Mouse (Mus musculus) midbrain, postnatal 0 days (tissue): ENCODE measurements around the gene Lce1j. TPM values are rescaled to one million over a fixed set of nuclear protein-coding genes. Genes with fewer than 3 reads are reported as not detected.
"Not testable (repeated sequence)": the region's sequence is repeated elsewhere in the genome, so short reads cannot be mapped to it uniquely, and the experiment has no call there.

Source experiments
- ATAC-seq: fragments of 200-750 bp; cut with Nextera tagmentation; 2 replicates; pipeline ENCODE4 v1.8.0; 2017; ENCODE audit warnings: moderate number of reproducible peaks, mild to moderate bottlenecking, moderate TSS enrichment, moderate library complexity; ENCODE audit not compliant: low FRiP score
- DNase-seq: peaks from one replicate; pipeline ENCODE4 v3.0.0-alpha.2; 2015; ENCODE audit warnings: low spot score
- H3K27ac ChIP-seq: fragments of 300-500 bp; sonication (generic); 2 replicates; pipeline ENCODE4 v1.5.1; 2014; ENCODE audit warnings: low read depth, mild to moderate bottlenecking, low read length, mixed read lengths
- H3K27me3 ChIP-seq: fragments of 300-500 bp; sonication (generic); 2 replicates; pipeline ENCODE4 v1.6.1; 2014; ENCODE audit warnings: low read length, control low read depth, mixed read lengths; ENCODE audit not compliant: insufficient read depth
- H3K36me3 ChIP-seq: fragments of 300-500 bp; sonication (generic); 2 replicates; pipeline ENCODE4 v1.6.1; 2014; ENCODE audit warnings: low read length, control low read depth, mixed read lengths; ENCODE audit not compliant: insufficient read depth
- H3K4me1 ChIP-seq: fragments of 300-500 bp; sonication (generic); 2 replicates; pipeline ENCODE4 v1.6.1; 2014; ENCODE audit warnings: mild to moderate bottlenecking, control low read depth, antibody characterized with exemption, low read length, mixed read lengths; ENCODE audit not compliant: insufficient read depth
- H3K4me2 ChIP-seq: fragments of 300-500 bp; sonication (generic); 2 replicates; pipeline ENCODE4 v1.6.1; 2014; ENCODE audit warnings: low read depth, mild to moderate bottlenecking, low read length, mixed read lengths; ENCODE audit not compliant: poor library complexity, severe bottlenecking
- H3K4me3 ChIP-seq: fragments of 300-500 bp; sonication (generic); 2 replicates; pipeline ENCODE4 v1.5.1; 2014; ENCODE audit warnings: low read depth, mild to moderate bottlenecking, low read length, moderate library complexity
- H3K9ac ChIP-seq: fragments of 300-500 bp; sonication (generic); replicated peaks from 2 replicates; pipeline ENCODE4 v1.6.1; 2014; ENCODE audit warnings: mild to moderate bottlenecking, low read length, moderate library complexity, mixed read lengths; ENCODE audit not compliant: poor library complexity, severe bottlenecking
- H3K9me3 ChIP-seq: fragments of 300-500 bp; sonication (generic); 2 replicates; pipeline ENCODE4 v1.6.1; 2016; ENCODE audit warnings: low read length, control low read depth
- CTCF ChIP-seq: IDR thresholded peaks from 2 replicates; pipeline ENCODE4 v1.5.1; 2016; ENCODE audit warnings: antibody characterized with exemption, mild to moderate bottlenecking
- WGBS: fragments of 180-500 bp; shearing (Covaris S2); extraction: QIAGEN DNeasy Blood & Tissue Kit; methylation state at CpG from one replicate; pipeline ENCODE4 v1.1.7; 2014; 5-methylcytosine and 5-hydroxymethylcytosine counted together
- polyA plus RNA-seq: library from polyadenylated mRNA; unstranded; fragments of >200 nt; fragmentation: Nextera tagmentation; extraction: Ambion mirVana; gene quantifications from 2 replicates; pipeline ENCODE4 v1.2.1, GENCODE M21; 2015
- total RNA-seq: library from RNA; depleted of rRNA; stranded (reverse); fragments of >200 nt; gene quantifications from 2 replicates; pipeline ENCODE4 v1.2.3, GENCODE M21; 2014; rRNA removed

Gene Lce1j
- total RNA-seq (not detected in 2 replicates), polyA plus RNA-seq (not detected in 2 replicates)

DNA sequence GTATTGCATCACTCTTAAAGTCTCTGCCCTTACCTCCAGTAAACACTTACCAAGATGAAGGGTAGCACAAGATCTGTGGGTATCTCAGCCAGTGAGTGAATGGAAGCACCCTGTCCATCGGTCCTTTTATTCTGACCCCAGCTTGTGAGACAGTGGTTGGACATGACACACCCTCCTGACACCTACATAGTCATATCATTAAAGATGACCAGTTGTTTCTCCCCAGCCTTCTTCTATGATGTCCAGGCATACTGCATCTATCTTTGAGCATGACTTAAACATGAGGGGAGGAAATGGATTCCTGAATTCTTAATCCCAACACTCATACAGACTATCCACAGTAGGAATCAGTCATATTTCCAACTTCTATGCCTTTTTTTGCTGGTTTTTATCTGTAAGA, at the start of gene Lce1j:
Lce1j (minus strand) TSS at position 101 of the 400 bp plus-strand sequence.
- ATAC-seq (no peak), DNase-seq (no peak)
- Histone ChIP-seq H3K4me3 (no peak within 1 kb of the TSS), H3K9me3 (no peaks in the 10 kb centered on the region), H3K4me1 (no peaks in the 10 kb centered on the region), H3K27ac (no peak within 1 kb of the TSS), H3K27me3 (no peaks in the 10 kb centered on the region), H3K9ac (no peak within 1 kb of the TSS), H3K36me3 (no peaks in the 10 kb centered on the region), H3K4me2 (no peak within 1 kb of the TSS)
- 93% methylated on average over 1 of the region's 1 CpGs for WGBS
- no peak for TF ChIP-seq CTCF

DNA sequence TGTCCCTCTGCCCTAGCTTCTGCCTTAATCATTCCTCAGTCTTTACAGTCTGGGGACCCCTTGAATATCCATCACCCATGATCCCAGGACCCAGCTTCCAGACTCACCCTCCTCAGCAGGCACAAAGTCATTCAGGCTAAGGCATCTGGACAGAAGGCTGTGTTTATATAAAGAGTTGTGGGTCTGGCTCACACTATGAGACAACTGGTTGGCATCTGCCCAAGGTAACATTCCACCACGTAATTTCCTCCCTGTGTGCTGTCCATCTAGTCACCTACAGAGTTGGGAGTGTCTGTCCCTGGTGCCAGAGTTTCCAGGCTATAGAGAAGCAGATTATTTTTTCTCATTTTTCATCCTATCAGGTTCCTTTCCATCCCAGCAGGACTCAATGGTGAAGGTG, 36.8 kb upstream of the Lce1j start, which contains the start of gene Kprp:
Kprp (minus strand) TSS at position 140 of the 400 bp plus-strand sequence.
- no peak within 1 kb of the TSS for H3K9ac ChIP-seq
- ATAC-seq = no peak
- no peaks in the 10 kb centered on the region for H3K4me1 ChIP-seq
- H3K4me2 ChIP-seq = no peak within 1 kb of the TSS
- no peak for DNase-seq
- H3K4me3 ChIP-seq = no peak within 1 kb of the TSS
- 58% methylated on average over 1 of the region's 1 CpGs for WGBS
- no peak for TF ChIP-seq CTCF
- no peaks in the 10 kb centered on the region for H3K9me3 ChIP-seq
- no peaks in the 10 kb centered on the region for H3K27me3 ChIP-seq
- no peak within 1 kb of the TSS for H3K27ac ChIP-seq
- no peaks in the 10 kb centered on the region for H3K36me3 ChIP-seq

DNA sequence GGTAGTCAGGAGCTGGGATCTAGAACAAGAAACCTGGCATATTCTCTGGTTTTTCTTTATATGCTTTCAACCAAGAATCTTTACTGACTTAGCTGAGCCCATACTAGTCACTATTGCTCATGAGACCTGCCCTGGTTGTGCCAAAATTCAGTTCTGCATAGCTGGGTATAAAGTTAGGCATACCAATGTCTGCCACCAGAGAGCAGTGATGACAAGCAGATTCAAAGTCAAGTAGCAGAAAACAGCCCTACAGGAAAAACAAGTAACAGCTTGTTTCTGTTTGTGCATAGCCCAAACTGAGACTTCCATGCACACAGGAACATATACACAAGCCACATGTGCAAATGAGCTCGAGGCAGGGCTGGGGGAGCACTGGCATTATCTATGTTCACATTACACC, 35.5 kb upstream of the Lce1j start:
- Histone ChIP-seq H3K9me3 (no peaks in the 10 kb centered on the region), H3K4me1 (no peaks in the 10 kb centered on the region), H3K36me3 (no peaks in the 10 kb centered on the region), H3K4me3 (no peak overlapping the region), H3K27me3 (no peaks in the 10 kb centered on the region), H3K4me2 (no peak overlapping the region), H3K9ac (no peak overlapping the region), H3K27ac (no peak overlapping the region)
- no peak for ATAC-seq
- peak; percentile 60 for TF ChIP-seq CTCF
- 13% methylated on average over 1 of the region's 1 CpGs for WGBS
- DNase-seq = peak; percentile 14

DNA sequence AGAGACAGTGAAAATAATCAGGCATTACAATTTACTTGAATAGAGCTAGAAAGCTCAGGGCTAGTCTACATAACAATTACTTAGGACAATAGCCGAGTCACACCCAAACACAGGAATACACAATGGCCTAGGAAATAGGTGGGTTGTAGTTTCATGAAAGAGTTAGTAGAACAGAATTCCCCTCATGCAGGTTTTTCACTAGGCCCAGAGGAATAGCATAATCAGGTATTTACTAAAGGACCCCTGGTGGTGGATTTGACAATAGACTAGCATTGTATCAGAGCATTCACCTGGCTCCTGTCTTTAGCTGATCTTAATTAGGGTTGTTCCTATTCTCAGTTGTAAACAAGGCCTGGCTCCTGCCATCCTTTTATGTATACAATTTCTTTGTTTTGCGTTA, 25.7 kb upstream of the Lce1j start:
- not testable (repeated sequence) for H3K27ac ChIP-seq, H3K4me1 ChIP-seq, H3K4me3 ChIP-seq, H3K9me3 ChIP-seq, H3K4me2 ChIP-seq, H3K9ac ChIP-seq, H3K27me3 ChIP-seq, H3K36me3 ChIP-seq, ATAC-seq, DNase-seq
- 92% methylated on average over 2 of the region's 2 CpGs for WGBS

DNA sequence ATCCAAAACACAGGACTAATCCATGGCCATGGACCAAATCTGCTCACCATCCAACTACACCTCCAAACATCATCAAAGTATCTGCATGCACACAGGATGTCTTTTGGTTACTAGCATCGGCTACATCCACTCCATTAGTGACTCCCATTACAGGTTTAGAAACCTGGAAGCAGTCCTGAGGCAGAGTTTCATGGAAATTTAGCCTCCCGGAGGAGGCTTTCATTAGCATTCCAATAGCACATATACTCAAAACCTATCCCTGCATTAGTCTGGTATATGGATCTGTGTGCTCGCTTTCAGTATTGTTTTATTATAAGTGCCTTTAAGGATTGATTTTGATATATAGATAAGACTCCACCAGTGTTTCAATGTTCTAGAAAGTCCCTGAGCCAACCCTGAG, 25.3 kb upstream of the Lce1j start:
- H3K27me3 ChIP-seq = no peaks in the 10 kb centered on the region
- H3K9ac ChIP-seq = no peak overlapping the region
- no peaks in the 10 kb centered on the region for H3K4me1 ChIP-seq
- WGBS = 88% methylated on average over 3 of the region's 3 CpGs
- H3K4me3 ChIP-seq = no peak overlapping the region
- ATAC-seq (no peak), DNase-seq (no peak)
- TF ChIP-seq CTCF = no peak
- no peak overlapping the region for H3K4me2 ChIP-seq
- no peaks in the 10 kb centered on the region for H3K36me3 ChIP-seq
- H3K27ac ChIP-seq = no peak overlapping the region
- H3K9me3 ChIP-seq = no peaks in the 10 kb centered on the region

DNA sequence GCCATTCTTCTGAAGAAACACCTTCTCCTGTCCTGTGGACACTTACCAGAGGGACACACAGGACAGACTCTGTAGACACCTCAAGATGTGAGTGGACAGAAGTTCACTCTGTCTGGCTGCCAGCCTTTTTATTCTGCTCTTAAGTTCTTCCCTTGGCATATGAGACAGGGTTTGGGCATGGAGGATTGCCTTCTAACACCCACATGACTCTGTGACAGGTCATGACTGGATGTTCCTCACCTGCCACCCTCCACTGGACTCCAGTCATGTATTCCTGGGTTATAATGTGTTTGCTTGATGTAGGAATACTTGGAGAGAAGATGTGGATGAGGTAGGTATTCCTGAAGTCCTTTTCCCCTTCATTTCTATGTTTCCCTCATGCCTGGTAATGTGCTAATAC, 17.5 kb upstream of the Lce1j start, which contains the start of gene Lce1k:
Lce1k (minus strand) TSS at position 101 of the 400 bp plus-strand sequence.
- H3K27me3 ChIP-seq = no peaks in the 10 kb centered on the region
- no peak for DNase-seq
- no peak within 1 kb of the TSS for H3K9ac ChIP-seq
- TF ChIP-seq CTCF = no peak
- ATAC-seq = no peak
- no peak within 1 kb of the TSS for H3K27ac ChIP-seq
- H3K4me1 ChIP-seq = no peaks in the 10 kb centered on the region
- H3K4me2 ChIP-seq = no peak within 1 kb of the TSS
- no peaks in the 10 kb centered on the region for H3K36me3 ChIP-seq
- H3K9me3 ChIP-seq = no peaks in the 10 kb centered on the region
- no peak within 1 kb of the TSS for H3K4me3 ChIP-seq
